Mouse (Mus musculus): ENCODE results near the gene Dscaml1.

GRCm38 (mm10) chr9:45449658-45450057 is 23.2 kb downstream of the Dscaml1 start:
- TF ChIP-seq CTCF (IDR thresholded peaks at IDR 0.05; ENCODE audit: low read depth): no peak
- no peak for TF ChIP-seq EP300 (IDR thresholded peaks at IDR 0.05; ENCODE audit: low read depth)
